Mouse (Mus musculus) regulatory T cell (primary cell): ENCODE results near the gene Gm49486.
"Not testable (repeated sequence)": the region's sequence is repeated elsewhere in the genome, so short reads cannot be mapped to it uniquely, and the experiment has no call there.

Experiments
- in situ Hi-C: fragments of 300-600 bp; cut with MboI, MseI; formaldehyde crosslinking; loops from one replicate; pipeline ENCODE4 v1.15.1; 2025; ENCODE audit warnings: high pct_unique_total_duplicates

Gm49486 gene

GRCm38 (mm10) chr15:79224685-79225084, 4.5 kb upstream of the Gm49486 start:
- in situ Hi-C loops = no loop called here

DNA sequence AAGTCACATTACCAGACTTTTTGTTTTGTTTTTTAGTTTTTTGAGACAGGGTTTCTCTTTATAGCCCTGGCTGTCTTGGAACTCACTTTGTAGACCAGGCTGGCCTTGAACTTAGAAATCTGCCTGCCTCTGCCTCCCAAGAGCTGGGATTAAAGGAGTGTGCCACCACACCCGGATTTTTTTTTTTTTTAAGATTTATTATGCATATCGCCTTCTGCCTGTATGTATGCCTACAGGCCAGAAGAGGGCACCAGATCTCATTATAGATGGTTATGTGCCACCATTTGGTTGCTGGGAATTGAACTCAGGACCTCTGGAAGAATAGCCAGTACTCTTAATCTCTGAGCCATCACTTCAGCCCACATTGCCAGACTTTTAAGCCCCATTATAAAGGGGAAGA, 3.4 kb upstream of the Gm49486 start:
- in situ Hi-C loops = not testable (repeated sequence)

- in situ Hi-C loops = no loop called here
These were observed 6.1 kb downstream of the Gm49486 start for GRCm38 (mm10) chr15:79235268-79235667.

DNA sequence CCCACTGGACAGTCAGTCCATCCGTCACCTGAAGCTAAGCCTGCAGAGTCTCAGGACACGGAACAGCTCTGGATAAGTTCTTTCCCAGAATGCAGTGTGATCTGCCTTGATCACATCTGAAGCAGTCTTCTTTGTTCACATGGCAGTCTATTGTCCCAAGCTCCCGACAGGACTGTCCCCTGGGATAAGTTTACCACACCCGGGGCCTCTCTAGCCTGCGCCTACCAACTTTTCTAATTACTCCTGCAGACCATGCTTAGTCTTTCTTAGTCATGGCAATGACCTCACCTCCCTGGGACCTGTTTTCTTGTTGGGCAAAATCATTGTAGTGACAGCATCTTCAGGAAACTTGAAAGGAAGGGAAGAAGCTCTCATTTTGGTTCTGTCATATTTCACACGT, 8.8 kb downstream of the Gm49486 start:
- in situ Hi-C loops = no loop called here

DNA sequence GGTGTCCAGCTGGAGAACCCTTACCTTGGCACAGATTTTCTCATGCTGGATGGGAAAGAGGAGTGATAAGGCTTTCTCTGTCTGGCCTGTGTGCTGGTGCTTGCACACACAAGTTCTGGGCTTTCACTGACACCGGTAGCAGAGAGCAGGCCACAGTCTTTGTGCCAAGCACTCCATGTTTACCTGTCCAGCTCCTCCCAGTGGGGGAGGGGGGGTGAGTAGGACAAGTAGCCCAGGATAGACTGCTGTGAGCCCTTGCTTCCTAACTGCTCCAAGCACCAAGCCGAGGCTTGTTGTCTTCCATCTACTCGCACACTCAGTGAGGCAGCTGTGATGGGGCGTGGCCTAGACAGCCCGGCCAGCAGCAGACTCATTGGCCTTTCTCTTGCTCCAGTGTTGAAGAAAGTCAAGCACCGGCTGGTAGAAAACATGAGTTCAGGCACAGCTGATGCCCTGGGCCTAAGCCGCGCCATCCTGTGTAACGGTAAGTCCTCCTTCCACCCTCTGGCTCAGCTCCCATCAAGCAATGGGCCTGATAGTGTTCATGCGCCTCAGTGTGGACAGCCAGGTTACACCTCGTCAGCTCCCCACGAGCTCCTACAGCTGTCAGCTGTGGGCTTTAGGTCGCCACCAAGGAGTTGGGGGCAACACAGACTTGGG, 13.5 kb downstream of the Gm49486 start:
- in situ Hi-C loops = no loop called here

GRCm38 (mm10) chr15:79243234-79244042, 14.2 kb downstream of the Gm49486 start:
- in situ Hi-C loops = no loop called here

GRCm38 (mm10) chr15:79244071-79244893, 15.1 kb downstream of the Gm49486 start:
- in situ Hi-C loops = no loop called here

DNA sequence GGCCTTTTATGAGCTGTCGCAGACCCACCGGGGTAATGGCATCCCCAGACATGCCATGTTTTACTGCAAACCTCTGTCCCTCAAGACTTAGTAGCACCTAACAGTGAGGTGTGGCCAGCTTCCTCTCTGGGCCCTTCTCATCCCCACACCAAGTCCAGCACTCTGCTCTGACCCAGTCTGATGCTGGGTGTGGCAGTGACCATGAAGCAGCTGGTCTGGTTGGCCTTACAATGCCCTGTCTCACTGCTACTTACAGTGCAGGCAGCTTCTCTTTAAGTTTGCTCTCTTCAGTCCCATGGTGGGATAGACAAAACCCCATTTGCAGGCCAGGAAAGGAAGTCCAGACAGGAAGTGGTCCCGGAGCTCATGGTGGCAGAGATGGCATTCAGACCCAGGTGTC, 16.1 kb downstream of the Gm49486 start:
- in situ Hi-C loops = no loop called here

GRCm38 (mm10) chr15:79250236-79250635, 21.0 kb downstream of the Gm49486 start:
- in situ Hi-C loops = no loop called here

- in situ Hi-C loops = no loop called here
These were observed 22.0 kb downstream of the Gm49486 start for GRCm38 (mm10) chr15:79251168-79251567.

- in situ Hi-C loops = no loop called here
These were observed 22.7 kb downstream of the Gm49486 start for GRCm38 (mm10) chr15:79251781-79252491.

- in situ Hi-C loops = no loop called here
These were observed 23.4 kb downstream of the Gm49486 start for GRCm38 (mm10) chr15:79252580-79252979.

GRCm38 (mm10) chr15:79254661-79255060, 25.5 kb downstream of the Gm49486 start, which contains the start of gene Slc16a8:
Gene Slc16a8 (minus strand): TSS chr15:79254761.
- in situ Hi-C loops = no loop called here

GRCm38 (mm10) chr15:79258521-79258920, 29.3 kb downstream of the Gm49486 start:
- in situ Hi-C loops = no loop called here

DNA sequence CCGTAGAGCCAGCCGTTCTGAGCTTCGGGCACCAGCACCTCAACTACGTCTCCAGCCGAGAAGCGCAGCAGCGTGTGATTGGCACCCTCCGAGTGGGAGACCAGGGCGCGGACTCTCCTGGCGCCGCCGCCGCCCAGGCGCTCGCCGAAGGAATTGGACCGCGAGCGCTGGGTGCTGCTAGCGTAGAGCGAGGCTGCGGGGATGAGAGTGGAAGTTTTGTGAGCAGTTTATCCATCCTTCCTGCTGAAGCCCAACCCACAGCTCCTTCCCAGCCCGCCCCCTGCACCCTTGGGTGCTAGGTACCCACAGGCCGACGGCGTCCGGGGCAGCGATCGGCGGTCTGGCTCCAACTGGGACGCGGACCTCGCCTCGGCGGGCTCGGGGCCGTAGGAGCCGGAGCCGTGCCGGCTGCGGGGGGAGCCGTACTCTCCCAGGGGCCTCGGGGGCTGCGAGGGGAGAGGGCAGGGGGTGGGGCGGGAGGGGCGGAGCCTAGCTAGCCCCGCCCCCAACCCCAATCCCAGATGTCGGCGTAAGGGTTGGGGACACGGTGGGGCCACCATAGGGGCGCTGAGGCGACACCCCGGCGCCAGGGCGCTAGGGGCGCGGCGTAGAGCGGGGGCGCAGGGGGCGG, 32.0 kb downstream of the Gm49486 start:
- in situ Hi-C loops = no loop called here

DNA sequence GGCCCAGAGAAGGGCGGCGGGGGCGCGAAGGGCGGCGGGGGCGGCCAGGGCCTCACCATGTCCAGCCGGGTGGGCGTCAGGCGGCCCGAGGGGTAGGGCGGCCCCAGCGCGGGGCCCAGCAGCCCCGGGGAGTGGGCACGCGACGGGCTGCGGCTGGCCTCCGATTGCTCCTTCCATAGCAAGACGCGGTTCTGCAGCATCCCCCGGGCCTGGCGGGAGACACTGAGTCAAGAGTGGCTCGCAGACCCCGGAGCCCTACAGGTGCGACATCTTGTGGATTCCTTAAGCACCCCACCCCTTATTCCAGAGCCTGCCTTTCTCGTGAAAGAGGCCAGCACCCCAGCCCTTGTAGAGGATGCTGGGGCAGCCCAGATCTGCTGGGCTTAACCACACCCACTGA, 32.6 kb downstream of the Gm49486 start:
- in situ Hi-C loops = no loop called here

DNA sequence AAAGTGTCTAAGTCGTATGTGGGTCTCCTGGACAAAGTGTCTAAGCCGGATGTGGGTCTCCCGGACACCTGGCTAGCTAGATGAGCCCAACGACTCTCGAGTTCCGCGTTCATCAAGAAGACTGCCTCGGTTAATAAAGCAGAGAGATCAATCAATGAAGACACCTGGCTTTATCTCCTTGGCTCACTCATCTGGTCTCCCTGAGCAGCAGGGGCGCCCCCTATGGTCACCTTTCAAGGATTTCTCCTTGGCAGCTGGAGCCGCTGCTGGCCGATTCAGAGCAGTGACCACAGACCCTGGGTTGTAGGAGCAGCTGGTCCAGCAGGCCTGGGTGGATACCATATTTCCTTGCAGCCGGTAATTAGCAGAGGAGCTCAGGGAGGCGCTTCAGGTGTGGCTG, 33.2 kb downstream of the Gm49486 start:
- in situ Hi-C loops = no loop called here

- in situ Hi-C loops = no loop called here
These were observed 33.7 kb downstream of the Gm49486 start for GRCm38 (mm10) chr15:79262786-79263309.

GRCm38 (mm10) chr15:79263726-79264125, 34.5 kb downstream of the Gm49486 start:
- in situ Hi-C loops = no loop called here

DNA sequence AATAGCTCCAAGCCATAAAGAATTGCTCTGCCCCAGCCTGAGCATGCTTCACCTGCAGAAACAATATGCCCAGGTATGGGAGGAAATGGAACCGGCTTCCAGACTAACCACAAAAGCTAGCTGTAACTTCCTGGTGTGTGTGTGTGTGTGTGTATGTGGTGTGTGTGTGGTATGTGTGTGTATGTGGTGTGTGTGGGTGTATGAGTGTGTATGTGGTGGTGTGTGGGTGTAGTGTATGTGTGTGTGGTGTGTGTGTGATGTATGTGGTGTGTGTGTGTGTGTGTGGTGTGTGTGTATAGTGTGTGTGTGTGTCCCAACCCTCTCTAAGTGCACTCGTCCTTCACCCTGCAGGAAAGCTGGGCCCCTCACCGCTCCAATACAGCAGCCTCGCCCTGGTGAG, 36.2 kb downstream of the Gm49486 start:
- in situ Hi-C loops = loop anchor here (5.0 kb wide), 1 partner anchor 83 kb away; no protein-coding TSS in a partner anchor

DNA sequence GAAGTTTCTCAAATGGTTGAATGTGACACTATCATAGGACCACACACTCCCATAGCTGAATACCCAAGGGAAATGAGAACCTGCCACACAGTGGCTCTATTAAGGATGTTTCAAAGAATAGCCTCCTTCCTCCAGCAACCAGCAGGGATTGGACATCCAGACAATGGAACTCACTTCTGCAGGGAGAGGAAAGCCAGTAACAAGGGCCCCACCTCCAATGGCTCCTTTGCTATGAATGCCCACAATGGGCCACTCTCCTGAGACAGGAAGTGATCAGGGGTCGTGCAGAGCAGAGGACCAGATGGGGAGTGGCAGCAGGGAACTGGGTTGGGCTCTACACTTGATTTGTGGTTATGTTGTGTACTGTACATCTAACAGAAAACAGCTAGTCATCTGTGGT, 39.3 kb downstream of the Gm49486 start:
- in situ Hi-C loops = loop anchor here (5.0 kb wide), 1 partner anchor 86 kb away; no protein-coding TSS in a partner anchor
